In genomic region chr9:107697811-107698521, GRCm38 (mm10) we compare ENCODE assay signal across 10 mouse cellular contexts. TPM values are rescaled to one million over a fixed set of nuclear protein-coding genes. Genes with fewer than 3 reads are reported as not detected.
DNase-seq lines count a peak whose midpoint lies in the region; ATAC-seq and TF ChIP-seq lines count a peak whose summit lies in the region.
"Had no signal": no experiment of that assay in that cellular context is flagged by ENCODE, and none has a peak within 500 bp of the region (broad histone marks: within the 10 kb centered on the region; RNA-seq: fewer than 3 reads in every experiment).

No protein-coding gene starts in this region.

- no peaks in the 10 kb centered on the region for H3K27me3 ChIP-seq in embryonic facial prominence, embryonic 14.5 days (replicated peaks; ENCODE audit: control insufficient read depth, insufficient read depth, low read length)
- H3K27me3 ChIP-seq in intestine, embryonic 16.5 days (replicated peaks; ENCODE audit: control insufficient read depth, insufficient read depth, low read length), result no peaks in the 10 kb centered on the region

- no peak overlapping the region for H3K9ac ChIP-seq in embryonic facial prominence, embryonic 14.5 days (ENCODE audit: low read depth, low read length)
- no peak overlapping the region for H3K9ac ChIP-seq in intestine, embryonic 16.5 days (ENCODE audit: low read depth, low read length)

- intact Hi-C loops in left cerebral cortex, adult 2 months (cut with DNase I), result no loop called here

- WGBS in embryonic facial prominence, embryonic 14.5 days, result 19% methylated on average over 14 of the region's 14 CpGs
- 34% methylated on average over 14 of the region's 14 CpGs for WGBS in intestine, embryonic 16.5 days

- peak; percentile 74 for DNase-seq in kidney, postnatal 10 days
- no peak for DNase-seq in kidney, adult 11 months
- DNase-seq in embryonic facial prominence, embryonic 14.5 days (ENCODE audit: low spot score), result no peak
- peak; percentile 91 for DNase-seq in retina, postnatal 1 day
- DNase-seq in thymus, postnatal 36 days, result no peak
- no peak for DNase-seq in left cerebral cortex, adult 2 months (ENCODE audit: extremely low spot score in 1 of 2, low spot score in 2 of 2)
- no peak for DNase-seq in left cerebral cortex, adult 9 months (ENCODE audit: low spot score in 2 of 2)

- peaks cover 58% of the 10 kb centered on the region for H3K36me3 ChIP-seq in embryonic facial prominence, embryonic 14.5 days (ENCODE audit: control insufficient read depth, insufficient read depth, low read length)
- H3K36me3 ChIP-seq in intestine, embryonic 16.5 days (ENCODE audit: control insufficient read depth, insufficient read depth, low read length), result no peaks in the 10 kb centered on the region

- no peak for TF ChIP-seq CTCF in left cerebral cortex, adult 2 months (IDR thresholded peaks at IDR 0.05)

- no peak overlapping the region; the same call in 1 of the 2 replicates for H3K4me2 ChIP-seq in embryonic facial prominence, embryonic 14.5 days (ENCODE audit: low read depth, low read length)
- peak overlapping the region; percentile 30; the same call in 1 of the 2 replicates for H3K4me2 ChIP-seq in intestine, embryonic 16.5 days (ENCODE audit: low read depth, low read length)

- H3K9me3 ChIP-seq in embryonic facial prominence, embryonic 14.5 days (ENCODE audit: control insufficient read depth, low read length), result no peaks in the 10 kb centered on the region
- H3K9me3 ChIP-seq in intestine, embryonic 16.5 days (ENCODE audit: control insufficient read depth, low read length), result no peaks in the 10 kb centered on the region

- H3K27ac ChIP-seq in embryonic facial prominence, embryonic 14.5 days (replicated peaks; ENCODE audit: low read depth, low read length), result 0 out of 2 replicates have a peak overlapping the region, but pooled peaks have one; percentile 25
- peak overlapping the region; percentile 65 for H3K27ac ChIP-seq in intestine, embryonic 16.5 days (ENCODE audit: low read length)
- H3K27ac ChIP-seq in left cerebral cortex, adult 2 months, result no peak overlapping the region

- ATAC-seq in embryonic facial prominence, embryonic 14.5 days (ENCODE audit: low read depth), result no peak
- ATAC-seq in intestine, embryonic 16.5 days, result peak; percentile 17; the same call in 1 of the 2 replicates

- peaks cover 61% of the 10 kb centered on the region for H3K4me1 ChIP-seq in embryonic facial prominence, embryonic 14.5 days (ENCODE audit: control insufficient read depth, insufficient read depth, low read length)
- peaks cover 66% of the 10 kb centered on the region for H3K4me1 ChIP-seq in intestine, embryonic 16.5 days (ENCODE audit: control insufficient read depth, insufficient read depth, low read length)

- no peak overlapping the region for H3K4me3 ChIP-seq in embryonic facial prominence, embryonic 14.5 days (ENCODE audit: low read depth, low read length)
- no peak overlapping the region for H3K4me3 ChIP-seq in intestine, embryonic 16.5 days (ENCODE audit: low read length)
- no peak overlapping the region for H3K4me3 ChIP-seq in left cerebral cortex, adult 2 months

RNA-seq across cellular contexts. Expression of gene Sema3f, which starts 12.3 kb away (rescaled TPM):
- polyA plus RNA-seq in embryonic facial prominence, embryonic 14.5 days (2014; fragmentation: Nextera tagmentation; extraction: Ambion mirVana), result 32.8 and 36.9 TPM in 2 replicates
- polyA plus RNA-seq in intestine, embryonic 16.5 days (2015; fragmentation: Nextera tagmentation; extraction: Ambion mirVana), result 5.7 and 8.3 TPM in 2 replicates
- 10 to 100 TPM; 17.3 to 17.7 TPM for total RNA-seq in left cerebral cortex, adult 2 months (2021)
- total RNA-seq: MEL had no signal

RNA-seq across cellular contexts. Expression of gene Gnat1, which starts 18.5 kb away (rescaled TPM):
- 0.79 and 1.5 TPM in 2 replicates for polyA plus RNA-seq in embryonic facial prominence, embryonic 14.5 days (2014; fragmentation: Nextera tagmentation; extraction: Ambion mirVana)
- 0.98 and 1.6 TPM in 2 replicates for polyA plus RNA-seq in intestine, embryonic 16.5 days (2015; fragmentation: Nextera tagmentation; extraction: Ambion mirVana)
- under 1 TPM in 1 of 2 experiments, not detected in 1; 0.18 TPM for total RNA-seq in left cerebral cortex, adult 2 months (2021)
- total RNA-seq: neutrophil, adult 5-6 weeks had no signal

RNA-seq across cellular contexts. Expression of gene Slc38a3, which starts 28.6 kb away (rescaled TPM):
- polyA plus RNA-seq in embryonic facial prominence, embryonic 14.5 days (2014; fragmentation: Nextera tagmentation; extraction: Ambion mirVana), result 7.0 and 7.8 TPM in 2 replicates
- polyA plus RNA-seq in intestine, embryonic 16.5 days (2015; fragmentation: Nextera tagmentation; extraction: Ambion mirVana), result 10.1 TPM in 2 replicates
- 10 to 100 TPM; 74.7 to 76.2 TPM for total RNA-seq in left cerebral cortex, adult 2 months (2021)
- total RNA-seq: MEL; neutrophil, adult 5-6 weeks had no signal

Comparison
In these comparisons a context has a peak if more than half of its experiments do, and no peak if none do; other contexts are left out.
1. DNase-seq: peak in kidney, postnatal 10 days (single experiment) and retina, postnatal 1 day (single experiment); none in kidney, adult 11 months (single experiment), embryonic facial prominence, embryonic 14.5 days (single experiment), thymus, postnatal 36 days (0 of 2), left cerebral cortex, adult 2 months (0 of 2) and left cerebral cortex, adult 9 months (0 of 2).